ENCODE assay signal across 18 mouse cellular contexts in genomic region chr3:153765171-153765570, GRCm38 (mm10). TPM values are rescaled to one million over a fixed set of nuclear protein-coding genes. Genes with fewer than 3 reads are reported as not detected.
DNase-seq lines count a peak whose midpoint lies in the region; ATAC-seq and TF ChIP-seq lines count a peak whose summit lies in the region.
"Had no signal": no experiment of that assay in that cellular context is flagged by ENCODE, and none has a peak within 500 bp of the region (broad histone marks: within the 10 kb centered on the region; RNA-seq: fewer than 3 reads in every experiment).

No protein-coding gene starts in this region.

- H3K36me3 ChIP-seq in midbrain, embryonic 10.5 days, result no peaks in the 10 kb centered on the region
- H3K36me3 ChIP-seq in midbrain, embryonic 14.5 days (ENCODE audit: control insufficient read depth, insufficient read depth, low read length), result no peaks in the 10 kb centered on the region
- H3K36me3 ChIP-seq in liver, embryonic 16.5 days (ENCODE audit: control insufficient read depth, insufficient read depth), result no peaks in the 10 kb centered on the region
- H3K36me3 ChIP-seq in forebrain, embryonic 11.5 days (ENCODE audit: control insufficient read depth, insufficient read depth, low read length), result no peaks in the 10 kb centered on the region
- H3K36me3 ChIP-seq: hindbrain, embryonic 13.5 days; kidney, embryonic 15.5 days; neural tube, embryonic 12.5 days had no signal

- H3K4me1 ChIP-seq in midbrain, embryonic 10.5 days, result peaks cover 30% of the 10 kb centered on the region
- no peaks in the 10 kb centered on the region for H3K4me1 ChIP-seq in midbrain, embryonic 14.5 days (ENCODE audit: control insufficient read depth, insufficient read depth, low read length)
- H3K4me1 ChIP-seq in liver, embryonic 16.5 days (ENCODE audit: control insufficient read depth, low read depth, low read length), result peaks cover 17% of the 10 kb centered on the region
- H3K4me1 ChIP-seq in forebrain, embryonic 11.5 days (replicated peaks; ENCODE audit: control insufficient read depth, insufficient read depth, low read length), result no peaks in the 10 kb centered on the region
- H3K4me1 ChIP-seq: hindbrain, embryonic 13.5 days; neural tube, embryonic 12.5 days had no signal

- TF ChIP-seq CTCF in gastrocnemius, adult 2 months (IDR thresholded peaks at IDR 0.05), result no peak

- H3K9me3 ChIP-seq in midbrain, embryonic 10.5 days (replicated peaks), result no peaks in the 10 kb centered on the region
- no peaks in the 10 kb centered on the region for H3K9me3 ChIP-seq in midbrain, embryonic 14.5 days (ENCODE audit: control insufficient read depth, low read length)
- H3K9me3 ChIP-seq in liver, embryonic 16.5 days (replicated peaks; ENCODE audit: control insufficient read depth, low read length), result no peaks in the 10 kb centered on the region; the same call in 1 of the 2 replicates
- H3K9me3 ChIP-seq in forebrain, embryonic 11.5 days (ENCODE audit: control insufficient read depth, low read length), result no peaks in the 10 kb centered on the region
- H3K9me3 ChIP-seq: hindbrain, embryonic 13.5 days; neural tube, embryonic 12.5 days had no signal

- H3K4me3 ChIP-seq in midbrain, embryonic 10.5 days, result no peak overlapping the region
- no peak overlapping the region for H3K4me3 ChIP-seq in midbrain, embryonic 14.5 days (replicated peaks; ENCODE audit: low read depth, low read length)
- no peak overlapping the region for H3K4me3 ChIP-seq in liver, embryonic 16.5 days (ENCODE audit: low read depth, low read length)
- no peak overlapping the region for H3K4me3 ChIP-seq in forebrain, embryonic 11.5 days (ENCODE audit: low read depth, low read length)
- no peak overlapping the region for H3K4me3 ChIP-seq in gastrocnemius, adult 2 months
- H3K4me3 ChIP-seq: hindbrain, embryonic 13.5 days; kidney, embryonic 15.5 days; neural tube, embryonic 12.5 days had no signal

- no peak overlapping the region for H3K4me2 ChIP-seq in midbrain, embryonic 14.5 days (ENCODE audit: low read length)
- H3K4me2 ChIP-seq in liver, embryonic 16.5 days (ENCODE audit: low read depth, low read length), result no peak overlapping the region
- H3K4me2 ChIP-seq in forebrain, embryonic 11.5 days (ENCODE audit: low read depth, low read length, severe bottlenecking), result no peak overlapping the region
- H3K4me2 ChIP-seq: heart, embryonic 11.5 days; hindbrain, embryonic 13.5 days; kidney, embryonic 15.5 days; neural tube, embryonic 12.5 days had no signal

- no peak for DNase-seq in midbrain, embryonic 10.5 days (ENCODE audit: low spot score)
- DNase-seq in midbrain, embryonic 14.5 days, result no peak
- DNase-seq in frontal cortex, adult 2 months (ENCODE audit: extremely low spot score in 1 of 2, low spot score in 1 of 2), result no peak
- no peak for DNase-seq in forebrain, embryonic 11.5 days (ENCODE audit: low spot score)
- no peak for DNase-seq in gastrocnemius, adult 2 months
- DNase-seq: adrenal gland, postnatal 25 days; cerebellum, adult 11-12 months; cerebellum, postnatal 14 days; heart, postnatal 36 days; lung, postnatal 36 days had no signal

- H3K9ac ChIP-seq in midbrain, embryonic 14.5 days (replicated peaks; ENCODE audit: low read length), result no peak overlapping the region
- no peak overlapping the region for H3K9ac ChIP-seq in liver, embryonic 16.5 days (ENCODE audit: low read depth, low read length)
- no peak overlapping the region for H3K9ac ChIP-seq in forebrain, embryonic 11.5 days (ENCODE audit: low read length)
- H3K9ac ChIP-seq: hindbrain, embryonic 13.5 days; kidney, embryonic 15.5 days; neural tube, embryonic 12.5 days had no signal

- H3K27me3 ChIP-seq in midbrain, embryonic 10.5 days (ENCODE audit: low read depth, poor library complexity, severe bottlenecking), result no peaks in the 10 kb centered on the region
- no peaks in the 10 kb centered on the region for H3K27me3 ChIP-seq in midbrain, embryonic 14.5 days (ENCODE audit: control insufficient read depth, insufficient read depth, low read length)
- H3K27me3 ChIP-seq in liver, embryonic 16.5 days (ENCODE audit: control insufficient read depth, insufficient read depth, low read depth, low read length), result no peaks in the 10 kb centered on the region
- H3K27me3 ChIP-seq in forebrain, embryonic 11.5 days (ENCODE audit: control insufficient read depth, insufficient read depth, low read length), result no peaks in the 10 kb centered on the region
- H3K27me3 ChIP-seq: hindbrain, embryonic 13.5 days; kidney, embryonic 15.5 days; neural tube, embryonic 12.5 days had no signal

- no peak for ATAC-seq in midbrain, embryonic 14.5 days (ENCODE audit: low FRiP score, low TSS enrichment)
- peak; percentile 53; the same call in 1 of the 2 replicates for ATAC-seq in common myeloid progenitor, adult 5-6 weeks (replicated peaks; ENCODE audit: low read depth, poor library complexity, severe bottlenecking)
- ATAC-seq in liver, embryonic 16.5 days (ENCODE audit: low read depth), result peak; percentile 42
- no peak for ATAC-seq in forebrain, embryonic 11.5 days (replicated peaks; ENCODE audit: low FRiP score)
- ATAC-seq: forebrain, embryonic 14.5 days; midbrain, embryonic 16.5 days had no signal

- intact Hi-C loops in gastrocnemius, adult 2 months (cut with DNase I), result no loop called here

- H3K27ac ChIP-seq in midbrain, embryonic 10.5 days (replicated peaks), result peak overlapping the region; percentile 28; the same call in 1 of the 2 replicates
- H3K27ac ChIP-seq in midbrain, embryonic 14.5 days (replicated peaks; ENCODE audit: low read depth, low read length), result no peak overlapping the region
- peak overlapping the region; percentile 66 for H3K27ac ChIP-seq in liver, embryonic 16.5 days (ENCODE audit: low read length)
- H3K27ac ChIP-seq in forebrain, embryonic 11.5 days (ENCODE audit: low read depth, low read length), result no peak overlapping the region
- H3K27ac ChIP-seq in gastrocnemius, adult 2 months, result no peak overlapping the region
- H3K27ac ChIP-seq: hindbrain, embryonic 13.5 days; kidney, embryonic 15.5 days; neural tube, embryonic 12.5 days had no signal

RNA-seq across cellular contexts. Expression of gene St6galnac3, which starts 40.2 kb away (rescaled TPM):
- 33.4 and 33.6 TPM in 2 replicates for polyA plus RNA-seq in midbrain, embryonic 10.5 days (2016; fragmentation: Nextera tagmentation; extraction: Ambion mirVana)
- polyA plus RNA-seq in midbrain, embryonic 14.5 days (2014; fragmentation: Nextera tagmentation; extraction: Ambion mirVana), result 21.4 and 26.6 TPM in 2 replicates
- total RNA-seq in common myeloid progenitor, adult 5-6 weeks (2017), result 2.7 and 14.1 TPM in 2 replicates
- polyA plus RNA-seq in liver, embryonic 16.5 days (2015; fragmentation: Nextera tagmentation; extraction: Ambion mirVana), result 10.5 and 12.0 TPM in 2 replicates
- polyA plus RNA-seq in frontal cortex, adult 2 months (2012; rRNA removed), result 13.5 and 14.5 TPM in 2 replicates
- 29.8 and 38.0 TPM in 2 replicates for polyA plus RNA-seq in forebrain, embryonic 11.5 days (2014; fragmentation: Nextera tagmentation; extraction: Ambion mirVana)
- 1 to 10 TPM; 1.3 to 2.6 TPM for total RNA-seq in gastrocnemius, adult 2 months (2021)

Comparison
In these comparisons a context has a peak if more than half of its experiments do, and no peak if none do; other contexts are left out.
1. H3K27ac ChIP-seq: peak in midbrain, embryonic 10.5 days (single experiment) and liver, embryonic 16.5 days (single experiment); none in midbrain, embryonic 14.5 days (single experiment), forebrain, embryonic 11.5 days (single experiment) and gastrocnemius, adult 2 months (single experiment).
2. ATAC-seq: peak in common myeloid progenitor, adult 5-6 weeks (single experiment) and liver, embryonic 16.5 days (single experiment); none in midbrain, embryonic 14.5 days (single experiment) and forebrain, embryonic 11.5 days (single experiment).